Mouse (Mus musculus) testis, adult 2 months (tissue): ENCODE results near the gene Trim8.

Experiments used
- CTCF ChIP-seq: fragments of 200-500 bp; IDR thresholded peaks from 2 replicates; pipeline ENCODE4 v1.5.1; 2012; ENCODE audit warnings: low read depth, mild to moderate bottlenecking, inconsistent platforms, low read length, moderate library complexity; ENCODE audit not compliant: control insufficient read depth, insufficient read depth, insufficient replicate concordance
- POLR2A ChIP-seq: fragments of 200-500 bp; IDR thresholded peaks from 2 replicates; pipeline ENCODE4 v1.6.1; 2012; ENCODE audit warnings: low read depth, mild to moderate bottlenecking, inconsistent platforms, low read length, moderate library complexity; ENCODE audit not compliant: control insufficient read depth

GRCm38 (mm10) chr19:46523480-46524151 is 22.1 kb downstream of the Trim8 start:
- TF ChIP-seq CTCF = no peak
- no peak for TF ChIP-seq POLR2A
